Mouse (Mus musculus): ENCODE data around the gene Slc25a44.
"Not testable (repeated sequence)": the region's sequence is repeated elsewhere in the genome, so short reads cannot be mapped to it uniquely, and the experiment has no call there.

DNA sequence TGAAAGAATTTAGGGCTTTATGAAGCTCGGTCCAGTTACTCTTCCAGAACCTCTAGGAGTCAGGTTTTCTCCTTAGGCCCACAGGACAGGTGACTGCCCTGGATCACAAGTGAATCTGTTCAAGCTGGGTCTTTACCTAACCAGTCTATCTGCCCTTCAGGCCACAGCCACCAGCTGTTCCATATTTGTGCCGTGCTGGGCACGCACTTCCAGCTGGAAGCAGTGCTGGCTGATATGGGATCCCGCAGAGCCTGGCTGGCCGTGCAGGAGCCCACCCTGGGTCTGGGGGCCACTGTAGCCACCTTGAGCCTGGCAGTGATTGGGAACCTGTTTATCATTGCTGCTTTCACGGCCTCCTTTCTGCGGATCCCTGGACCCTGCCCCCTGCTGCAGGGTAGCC lies 48.3 kb downstream of the Slc25a44 start:
- TF ChIP-seq GATA1, TAL1 (IDR thresholded peaks at IDR 0.05; ENCODE audit: low read length): not testable (repeated sequence)
